Mouse (Mus musculus) monocyte, adult 5-6 weeks (primary cell): Measurements from ENCODE around the gene Chmp4b. TPM values are rescaled to one million over a fixed set of nuclear protein-coding genes. Genes with fewer than 3 reads are reported as not detected.

Experiments used
- ATAC-seq: fragments of 153-309, 156-312 bp; replicated peaks from 2 replicates; pipeline ENCODE4 v1.8.0; 2017; ENCODE audit warnings: mild to moderate bottlenecking; ENCODE audit not compliant: low TSS enrichment, insufficient number of reproducible peaks, severe bottlenecking, poor library complexity, low FRiP score
- total RNA-seq: library from RNA; stranded (forward); fragments of 200-1000, 200-491, 200-594 nt; gene quantifications from 3 replicates; pipeline ENCODE4 v1.2.3, GENCODE M21; 2017

Chmp4b gene
- total RNA-seq: 201 to 228 TPM (median 225 TPM) in 3 replicates

- no peak for ATAC-seq
Observed at GRCm38 (mm10) chr2:154651363-154651762, at the start of gene Chmp4b. Gene Chmp4b, plus strand, starts transcription at chr2:154651705.

GRCm38 (mm10) chr2:154603007-154603637 is 48.4 kb upstream of the Chmp4b start:
- ATAC-seq: no peak

- ATAC-seq: peak; percentile 99
Observed at GRCm38 (mm10) chr2:154603638-154604153, 47.8 kb upstream of the Chmp4b start, which contains the start of gene Pxmp4. Gene Pxmp4, minus strand, starts transcription at chr2:154603708.

GRCm38 (mm10) chr2:154604156-154604555 is 47.3 kb upstream of the Chmp4b start:
- ATAC-seq: no peak

- ATAC-seq: no peak
Observed at GRCm38 (mm10) chr2:154606965-154607364, 44.5 kb upstream of the Chmp4b start.

- no peak for ATAC-seq
Observed at GRCm38 (mm10) chr2:154609050-154609767, 42.3 kb upstream of the Chmp4b start.

- ATAC-seq: peak; percentile 84
Observed at GRCm38 (mm10) chr2:154613118-154614115, 38.1 kb upstream of the Chmp4b start, which contains the start of the genes Zfp341 and 4930519P11Rik. Gene Zfp341, plus strand, starts transcription at chr2:154613297. Gene 4930519P11Rik, minus strand, starts transcription at chr2:154613437.

GRCm38 (mm10) chr2:154614841-154615576 is 36.5 kb upstream of the Chmp4b start:
- no peak for ATAC-seq

- no peak for ATAC-seq
Observed at GRCm38 (mm10) chr2:154615674-154616073, 35.8 kb upstream of the Chmp4b start.

- no peak for ATAC-seq
Observed at GRCm38 (mm10) chr2:154617061-154617460, 34.4 kb upstream of the Chmp4b start.

GRCm38 (mm10) chr2:154621684-154622083 is 29.8 kb upstream of the Chmp4b start:
- peak; percentile 27; the same call in 1 of the 2 replicates for ATAC-seq

GRCm38 (mm10) chr2:154624137-154624536 is 27.4 kb upstream of the Chmp4b start:
- no peak for ATAC-seq

- no peak for ATAC-seq
Observed at GRCm38 (mm10) chr2:154630531-154630930, 21.0 kb upstream of the Chmp4b start.

- ATAC-seq: no peak
Observed at GRCm38 (mm10) chr2:154632203-154632780, 19.2 kb upstream of the Chmp4b start.

- ATAC-seq: no peak
Observed at GRCm38 (mm10) chr2:154633039-154633742, 18.3 kb upstream of the Chmp4b start.

GRCm38 (mm10) chr2:154633876-154634644 is 17.4 kb upstream of the Chmp4b start:
- ATAC-seq: no peak
